Mouse (Mus musculus): ENCODE results near the gene Lcor.

Lcor gene

GRCm38 (mm10) chr19:41482190-41482908 is at the start of gene Lcor:
TSS of gene Lcor (plus strand) at chr19:41482637.
- peak; percentile 87 for DNase-seq

DNA sequence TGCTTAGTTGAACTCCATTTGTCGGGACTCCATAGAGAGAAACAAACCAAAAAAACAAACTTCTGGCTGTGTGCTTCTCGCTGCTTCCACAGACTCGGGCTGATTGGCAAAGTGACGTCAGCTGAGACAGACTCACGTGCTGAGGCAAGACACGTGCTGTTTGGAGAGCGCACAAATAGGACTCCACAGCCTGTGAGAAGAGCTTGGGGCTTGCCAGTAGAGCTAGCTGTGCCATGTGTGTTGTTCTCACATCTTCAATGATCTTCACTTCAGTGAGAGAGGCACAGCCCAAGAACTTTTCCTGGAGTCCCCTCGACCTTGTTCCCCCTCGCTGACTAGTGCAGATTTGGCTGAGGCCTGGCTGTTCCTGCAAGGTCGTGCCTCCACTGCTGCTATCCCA is 47.1 kb upstream of the Lcor start:
- DNase-seq, result no peak

GRCm38 (mm10) chr19:41436461-41436860 is 46.0 kb upstream of the Lcor start:
- DNase-seq, result peak; percentile 8

- DNase-seq, result no peak
Measured at GRCm38 (mm10) chr19:41438953-41439352, 43.5 kb upstream of the Lcor start.

- DNase-seq, result no peak
Measured at GRCm38 (mm10) chr19:41441446-41441845, 41.0 kb upstream of the Lcor start.

- peak; percentile 10 for DNase-seq
Measured at GRCm38 (mm10) chr19:41441911-41442607, 40.4 kb upstream of the Lcor start.

- DNase-seq, result peak; percentile 68
Measured at GRCm38 (mm10) chr19:41442608-41442969, 39.8 kb upstream of the Lcor start.

- no peak for DNase-seq
Measured at GRCm38 (mm10) chr19:41444491-41444890, 37.9 kb upstream of the Lcor start.

DNA sequence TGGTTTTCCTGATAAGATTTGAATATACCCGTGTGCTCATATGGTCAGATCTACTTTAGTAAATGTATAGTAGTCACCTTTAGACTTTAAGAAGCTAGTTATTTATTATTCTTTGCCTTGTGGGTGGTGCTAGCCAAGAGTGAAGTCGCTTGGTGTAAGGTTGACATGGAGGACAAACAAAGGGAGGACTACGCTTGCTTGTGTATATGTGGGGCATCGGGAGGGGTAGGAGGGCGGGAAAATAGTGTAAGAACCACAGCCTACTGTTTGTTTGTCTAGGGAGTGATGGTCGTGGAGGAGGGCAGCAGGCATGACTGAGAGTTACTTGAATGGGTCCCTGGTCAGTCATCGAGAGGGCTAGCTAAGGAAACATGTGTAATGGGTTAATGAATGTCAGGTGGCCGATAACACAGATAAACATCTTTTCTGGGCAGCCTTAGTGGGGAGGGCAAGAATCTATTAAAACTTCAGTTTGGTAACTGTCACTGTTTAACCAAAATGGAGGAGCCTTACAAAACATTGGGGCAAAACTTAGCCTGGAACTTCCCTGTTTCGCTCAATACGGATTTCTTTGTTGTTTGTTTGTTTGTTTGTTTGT is 37.3 kb upstream of the Lcor start:
- no peak for DNase-seq

- DNase-seq, result no peak
Measured at GRCm38 (mm10) chr19:41445723-41446122, 36.7 kb upstream of the Lcor start.

DNA sequence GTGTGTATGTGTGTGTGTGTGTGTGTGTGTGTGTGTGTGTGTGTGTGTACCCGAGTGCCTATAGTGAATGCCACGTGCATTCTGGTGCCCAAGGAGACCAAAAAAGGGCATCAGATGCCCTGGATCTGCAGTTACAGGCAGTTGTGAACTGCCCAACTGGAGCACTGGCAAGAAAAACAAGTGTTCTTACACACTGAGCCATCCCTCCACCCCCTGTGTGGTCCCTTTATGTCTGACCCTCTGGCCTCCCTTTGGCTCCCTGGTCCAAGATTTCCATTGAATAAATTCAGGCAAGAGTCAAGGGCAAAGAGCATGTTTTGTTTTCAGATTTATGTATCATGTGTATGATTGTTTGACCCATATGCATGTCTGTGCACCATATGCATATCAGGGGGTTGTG is 35.3 kb upstream of the Lcor start:
- DNase-seq, result no peak

DNA sequence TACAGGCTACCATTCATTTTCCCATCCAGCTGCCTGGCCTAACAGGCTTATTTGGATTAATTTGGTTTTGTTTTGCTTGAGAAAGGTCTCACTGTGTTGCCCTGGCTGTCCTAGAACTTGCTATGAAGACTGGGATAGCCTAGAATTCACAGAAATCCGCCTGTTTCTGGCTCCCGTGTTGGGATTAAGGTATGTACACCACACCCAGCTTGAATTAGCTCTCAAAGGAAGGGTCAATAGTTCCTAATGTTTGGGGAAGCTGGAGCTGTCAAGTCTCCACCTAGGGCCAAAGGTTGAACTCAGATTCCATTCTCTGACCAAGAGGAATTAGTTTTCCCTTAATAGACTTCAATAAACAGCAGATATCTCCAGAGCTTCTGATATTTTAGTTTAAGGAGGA is 34.7 kb upstream of the Lcor start:
- no peak for DNase-seq

DNA sequence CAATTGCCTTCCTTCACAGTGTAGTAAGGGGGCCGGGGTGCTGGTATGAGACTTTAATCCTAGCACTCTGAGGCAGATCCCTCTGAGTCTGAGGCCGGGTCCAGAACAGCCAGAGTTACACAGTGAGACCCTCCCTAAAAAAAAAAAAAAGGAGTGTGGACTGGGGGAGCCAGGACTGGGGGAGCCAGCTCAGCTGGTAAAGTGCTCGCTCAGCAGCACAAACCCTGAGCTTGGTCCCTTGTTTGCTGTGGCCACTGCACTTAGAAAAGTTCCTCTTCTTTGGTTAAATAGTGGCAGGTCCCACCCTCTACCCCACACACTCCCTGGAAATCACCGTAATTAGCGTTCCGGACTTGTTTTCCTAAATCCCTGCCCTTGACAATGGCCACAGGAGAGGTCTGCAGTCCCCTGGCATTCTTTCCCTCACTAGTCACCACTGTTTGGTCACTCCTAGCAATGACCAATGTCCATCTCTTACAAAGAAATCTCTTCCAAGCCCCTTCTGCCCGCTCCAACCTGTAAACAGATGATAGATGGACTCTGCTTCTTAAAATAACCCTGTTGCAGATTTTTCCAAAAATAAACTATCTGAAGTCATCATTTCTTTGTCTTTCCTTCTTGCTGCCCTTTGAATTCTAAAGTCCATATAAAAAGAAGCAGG is 32.9 kb upstream of the Lcor start:
- DNase-seq, result no peak

DNA sequence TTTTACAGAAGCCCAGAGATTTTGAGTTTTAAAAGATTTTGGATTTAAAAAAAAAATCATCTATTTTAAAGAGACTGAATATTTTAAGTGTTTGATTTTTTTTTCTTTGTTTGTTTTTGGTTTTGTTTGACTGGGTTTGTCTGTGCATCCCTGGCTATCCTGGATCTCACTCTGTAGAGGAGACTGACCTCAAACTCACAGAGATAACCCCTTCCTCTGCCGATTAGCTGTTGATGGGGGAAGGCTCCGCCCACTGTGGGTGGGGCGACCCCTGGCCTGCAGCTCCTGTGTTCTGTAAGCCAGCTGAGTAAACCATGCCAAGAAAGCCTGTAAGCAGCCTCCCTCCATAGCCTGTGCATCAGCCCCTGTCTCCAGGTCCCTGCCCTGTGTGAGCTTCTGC is 30.3 kb upstream of the Lcor start:
- no peak for DNase-seq

DNA sequence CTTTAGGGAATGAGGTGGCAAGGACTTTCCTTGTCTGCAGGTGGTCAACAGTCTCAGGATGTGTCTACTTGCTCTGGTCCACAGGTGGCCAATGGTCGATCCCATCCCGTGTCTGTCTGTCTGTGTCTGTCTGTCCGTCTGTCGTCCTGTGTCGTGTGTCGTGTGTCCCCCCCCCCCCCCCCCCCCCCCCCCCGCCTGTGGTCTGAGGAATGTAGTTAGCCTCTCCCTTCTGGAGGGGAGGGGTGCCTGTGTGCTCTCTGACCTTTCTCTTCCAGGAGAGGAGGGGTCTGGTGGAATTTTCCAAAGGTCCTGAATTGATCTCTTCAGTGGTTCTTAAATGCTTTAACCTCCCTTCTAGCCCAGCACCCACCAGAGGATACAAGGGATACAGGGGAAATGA is 27.8 kb upstream of the Lcor start:
- DNase-seq, result no peak

- no peak for DNase-seq
Measured at GRCm38 (mm10) chr19:41455091-41455626, 27.3 kb upstream of the Lcor start.

- no peak for DNase-seq
Measured at GRCm38 (mm10) chr19:41457181-41457580, 25.3 kb upstream of the Lcor start.

DNA sequence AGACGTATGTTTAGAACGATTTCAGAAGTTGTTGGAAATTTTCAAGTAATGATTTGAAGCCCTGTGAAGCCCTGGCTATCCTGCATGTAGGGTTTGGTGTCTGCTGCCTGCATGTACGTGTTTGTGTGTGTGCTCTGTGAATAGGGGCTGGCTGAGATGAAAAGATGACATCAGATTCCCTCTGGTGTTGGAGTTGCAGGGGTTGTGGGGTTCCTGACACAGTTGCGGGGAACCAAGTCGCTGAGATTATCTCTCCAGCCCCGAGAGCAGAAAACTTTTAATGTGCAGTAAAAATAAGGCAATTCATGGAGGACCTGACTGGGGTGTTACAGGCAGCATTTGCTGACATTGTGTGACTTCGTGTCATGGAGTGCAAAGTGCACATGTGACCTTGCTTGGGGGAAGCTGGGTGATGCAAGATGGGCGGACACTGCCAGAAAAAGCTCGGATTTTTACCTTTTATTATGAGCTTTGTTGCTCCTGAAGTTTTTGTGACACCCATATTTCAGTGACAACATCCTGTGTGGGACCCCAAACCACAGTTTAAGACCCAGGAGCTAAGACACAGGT is 20.2 kb upstream of the Lcor start:
- DNase-seq, result no peak

- no peak for DNase-seq
Measured at GRCm38 (mm10) chr19:41463841-41464240, 18.6 kb upstream of the Lcor start.

DNA sequence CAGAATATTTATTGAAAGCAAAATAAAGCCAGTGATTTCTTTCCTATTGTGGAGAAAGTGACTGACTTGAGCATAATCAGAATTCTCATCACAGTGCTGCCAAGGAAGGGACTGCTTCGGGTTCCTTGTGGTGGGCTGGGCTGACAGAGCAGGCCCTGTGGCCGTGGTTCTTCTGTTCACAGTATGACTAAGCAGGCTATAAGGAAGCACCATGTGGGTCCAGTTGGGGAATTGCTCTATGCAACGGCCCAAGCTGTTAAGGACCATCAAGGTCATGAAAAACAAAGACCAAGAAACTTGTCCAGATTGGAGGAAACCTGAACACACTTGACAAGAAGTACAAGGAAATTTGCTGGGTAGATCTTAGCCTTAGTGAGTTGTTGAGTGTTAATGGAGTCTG is 16.0 kb upstream of the Lcor start:
- no peak for DNase-seq

DNA sequence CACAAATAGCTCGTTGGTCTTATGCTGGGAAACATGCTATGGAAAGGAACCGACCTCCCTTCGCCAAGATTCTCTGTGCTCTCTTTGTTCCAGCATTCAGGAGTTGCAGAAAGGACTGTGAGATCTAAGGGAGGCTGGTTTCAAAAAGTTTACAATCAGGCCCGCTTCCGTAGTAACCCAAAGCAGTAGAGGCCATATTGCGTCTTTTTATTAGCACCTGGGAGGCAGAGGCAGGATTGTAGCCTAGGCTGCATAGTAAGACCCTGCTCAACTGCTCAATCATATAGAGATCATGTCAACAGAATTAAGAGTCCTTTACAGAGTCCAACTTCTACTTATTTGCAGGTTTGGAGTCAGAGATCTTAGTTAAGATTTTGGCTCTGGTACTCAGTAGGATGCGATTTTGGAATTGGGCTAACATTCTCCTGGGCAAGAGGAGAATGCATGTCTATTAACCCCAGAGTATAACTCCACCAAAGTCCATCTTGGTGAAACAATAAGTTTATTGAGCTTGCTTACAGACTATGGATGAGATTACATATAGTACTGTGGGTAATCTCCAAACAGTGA is 8.8 kb upstream of the Lcor start:
- no peak for DNase-seq

DNA sequence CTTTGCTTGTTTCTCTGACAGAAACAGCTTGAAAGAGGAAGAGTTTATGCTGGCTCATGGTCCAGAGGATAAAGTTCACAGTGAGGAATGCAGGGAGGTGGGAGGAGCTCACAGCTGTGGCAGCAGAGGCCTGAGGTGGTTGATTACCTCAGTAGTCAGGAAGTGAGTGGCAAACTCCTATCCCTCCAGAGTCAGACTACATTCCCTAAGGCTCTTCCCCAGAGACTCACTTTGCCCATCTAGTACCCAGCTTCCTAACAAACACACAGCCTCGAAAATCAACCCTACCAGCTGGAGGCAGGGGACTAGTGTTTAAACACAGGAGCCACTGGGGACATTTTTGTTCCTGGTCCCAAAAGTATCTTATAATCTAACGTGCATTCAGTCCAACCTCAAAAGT is 7.5 kb upstream of the Lcor start:
- no peak for DNase-seq
